Mouse (Mus musculus): Measurements from ENCODE around the gene Slc50a1. TPM values are rescaled to one million over a fixed set of nuclear protein-coding genes. Genes with fewer than 3 reads are reported as not detected.

Gene Slc50a1
- polyA plus RNA-seq, 1 experiment from 2014 or later = 19.6 TPM

DNA sequence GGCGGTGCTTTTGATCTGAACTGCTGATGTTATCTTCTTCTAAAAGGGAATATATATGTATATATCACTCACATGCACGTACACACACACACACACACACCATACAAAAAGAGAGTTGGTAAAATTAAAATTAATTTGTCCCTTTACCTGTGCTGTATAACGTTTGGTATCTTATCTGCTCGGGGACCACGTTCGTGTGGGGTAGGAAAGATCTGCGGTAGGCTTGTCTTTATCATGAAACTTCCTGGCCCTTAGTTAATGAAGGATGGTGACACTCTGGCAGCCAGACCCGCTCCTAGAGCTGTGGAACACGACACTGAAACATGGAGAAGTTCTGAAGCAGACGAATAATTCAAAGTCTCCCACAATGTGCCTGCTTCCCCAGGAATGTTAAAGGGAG is 21.5 kb upstream of the Slc50a1 start:
- TF ChIP-seq CTCF (IDR thresholded peaks at IDR 0.05; ENCODE audit: low read depth) (no peak), EP300 (IDR thresholded peaks at IDR 0.05; ENCODE audit: low read depth) (no peak)
- no peak overlapping the region for H3K9ac ChIP-seq (replicated peaks)
- H3K4me1 ChIP-seq (ENCODE audit: insufficient read depth) = peaks cover 10% of the 10 kb centered on the region; the same call in 1 of the 2 replicates
- no peaks in the 10 kb centered on the region for H3K9me3 ChIP-seq (ENCODE audit: low read length)
- WGBS (ENCODE audit: insufficient replicate concordance) = 38% methylated on average over 10 of the region's 10 CpGs
- no peak for DNase-seq
- H3K27me3 ChIP-seq (ENCODE audit: insufficient read depth, low read length) = no peaks in the 10 kb centered on the region
- ATAC-seq = no peak
- H3K27ac ChIP-seq (ENCODE audit: low read depth) = peak overlapping the region; percentile 93; the same call in 1 of the 2 replicates
- H3K4me2 ChIP-seq (ENCODE audit: low read depth, low read length) = no peak overlapping the region
- H3K4me3 ChIP-seq (ENCODE audit: low read depth, low read length) = no peak overlapping the region
- no peaks in the 10 kb centered on the region for H3K36me3 ChIP-seq (replicated peaks; ENCODE audit: insufficient read depth, low read length)

DNA sequence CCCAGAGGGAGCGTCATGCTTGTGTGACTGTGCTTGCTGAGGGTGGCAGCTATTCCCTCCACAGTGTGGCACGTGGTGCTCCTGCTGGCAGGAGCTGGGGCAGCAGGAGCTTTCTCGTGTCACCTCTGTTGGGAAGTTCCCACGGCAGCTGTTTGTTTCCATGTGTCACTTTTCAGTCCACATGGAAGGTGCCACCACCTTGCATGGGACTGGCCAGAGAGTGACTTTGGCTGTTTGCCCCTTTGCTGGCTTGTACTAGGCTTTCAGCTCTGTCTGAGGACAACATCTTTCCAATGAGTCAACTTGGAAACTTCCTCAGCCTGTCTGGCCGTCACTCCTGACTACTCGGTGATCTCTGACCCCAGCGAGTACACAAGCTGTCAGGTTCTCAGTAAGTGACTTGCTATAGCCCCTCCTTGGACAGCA is 18.1 kb upstream of the Slc50a1 start:
- H3K4me3 ChIP-seq (ENCODE audit: low read depth, low read length) = no peak overlapping the region
- no peaks in the 10 kb centered on the region for H3K27me3 ChIP-seq (ENCODE audit: insufficient read depth, low read length)
- peaks cover 9% of the 10 kb centered on the region; the same call in 1 of the 2 replicates for H3K4me1 ChIP-seq (ENCODE audit: insufficient read depth)
- H3K36me3 ChIP-seq (replicated peaks; ENCODE audit: insufficient read depth, low read length) = no peaks in the 10 kb centered on the region
- H3K9me3 ChIP-seq (ENCODE audit: low read length) = no peaks in the 10 kb centered on the region
- no peak for TF ChIP-seq EP300 (IDR thresholded peaks at IDR 0.05; ENCODE audit: low read depth)
- no peak for TF ChIP-seq CTCF (IDR thresholded peaks at IDR 0.05; ENCODE audit: low read depth)
- no peak overlapping the region for H3K4me2 ChIP-seq (ENCODE audit: low read depth, low read length)
- no peak overlapping the region for H3K27ac ChIP-seq (ENCODE audit: low read depth)
- DNase-seq (peak; percentile 19), ATAC-seq (0 out of 2 replicates have a peak, but pooled peaks have one; percentile 12)
- 34% methylated on average over 7 of the region's 7 CpGs for WGBS (ENCODE audit: insufficient replicate concordance)
- H3K9ac ChIP-seq (replicated peaks) = 0 out of 2 replicates have a peak overlapping the region, but pooled peaks have one; percentile 3

DNA sequence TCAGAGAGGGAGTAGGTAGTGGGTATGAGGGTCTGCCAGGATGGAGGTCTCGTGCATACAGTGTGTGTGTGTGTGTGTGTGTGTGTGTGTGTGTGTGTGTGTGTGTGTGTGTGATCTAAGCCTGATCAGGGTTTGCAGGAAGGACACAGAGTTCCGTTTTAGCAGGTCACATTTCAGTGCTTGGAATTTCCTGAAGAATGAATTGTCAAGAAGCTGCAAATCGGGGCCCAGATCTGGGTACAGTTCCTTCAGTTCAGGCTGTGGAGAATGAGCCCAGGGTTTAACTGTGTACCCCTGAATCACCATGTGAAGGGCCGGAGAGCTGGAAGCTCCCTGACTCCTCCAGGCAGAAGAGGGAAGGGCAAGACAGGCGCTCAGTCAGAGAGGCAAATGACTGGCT is 16.9 kb upstream of the Slc50a1 start:
- no peaks in the 10 kb centered on the region for H3K36me3 ChIP-seq (replicated peaks; ENCODE audit: insufficient read depth, low read length)
- no peak overlapping the region for H3K4me3 ChIP-seq (ENCODE audit: low read depth, low read length)
- no peak overlapping the region for H3K9ac ChIP-seq (replicated peaks)
- no peaks in the 10 kb centered on the region for H3K9me3 ChIP-seq (ENCODE audit: low read length)
- TF ChIP-seq EP300 (IDR thresholded peaks at IDR 0.05; ENCODE audit: low read depth) (no peak), CTCF (IDR thresholded peaks at IDR 0.05; ENCODE audit: low read depth) (no peak)
- no peak for DNase-seq
- ATAC-seq = no peak
- H3K27me3 ChIP-seq (ENCODE audit: insufficient read depth, low read length) = no peaks in the 10 kb centered on the region
- no peak overlapping the region for H3K27ac ChIP-seq (ENCODE audit: low read depth)
- no peak overlapping the region for H3K4me2 ChIP-seq (ENCODE audit: low read depth, low read length)
- WGBS (ENCODE audit: insufficient replicate concordance) = 55% methylated on average over 5 of the region's 5 CpGs
- peaks cover 7% of the 10 kb centered on the region; the same call in 1 of the 2 replicates for H3K4me1 ChIP-seq (ENCODE audit: insufficient read depth)

DNA sequence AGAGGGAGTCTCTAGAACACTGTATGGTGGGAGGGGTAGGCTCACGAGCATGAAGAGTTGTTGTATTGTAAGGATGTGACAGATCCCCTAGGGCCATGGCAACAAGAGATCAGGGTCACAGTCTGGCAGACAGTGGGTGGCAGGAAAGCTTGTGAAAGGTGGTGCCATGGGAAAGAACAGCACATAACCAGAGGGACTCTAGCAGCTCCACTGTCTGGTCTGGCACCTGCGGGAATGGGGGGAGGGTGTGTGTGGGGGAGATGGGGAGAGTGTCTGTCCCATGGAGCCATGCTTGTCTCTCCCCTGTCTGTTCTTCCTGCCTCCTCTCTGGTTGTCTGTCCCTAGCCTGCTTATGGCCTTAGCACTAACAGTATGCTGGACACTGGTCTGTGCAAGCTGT is 15.2 kb upstream of the Slc50a1 start:
- Histone ChIP-seq H3K9ac (replicated peaks) (no peak overlapping the region), H3K4me1 (ENCODE audit: insufficient read depth) (peaks cover 6% of the 10 kb centered on the region; the same call in 1 of the 2 replicates), H3K9me3 (ENCODE audit: low read length) (no peaks in the 10 kb centered on the region), H3K4me3 (ENCODE audit: low read depth, low read length) (no peak overlapping the region), H3K36me3 (replicated peaks; ENCODE audit: insufficient read depth, low read length) (no peaks in the 10 kb centered on the region), H3K4me2 (ENCODE audit: low read depth, low read length) (no peak overlapping the region), H3K27me3 (ENCODE audit: insufficient read depth, low read length) (peaks cover 12% of the 10 kb centered on the region), H3K27ac (ENCODE audit: low read depth) (no peak overlapping the region)
- no peak for TF ChIP-seq EP300 (IDR thresholded peaks at IDR 0.05; ENCODE audit: low read depth)
- TF ChIP-seq CTCF (IDR thresholded peaks at IDR 0.05; ENCODE audit: low read depth) = no peak
- DNase-seq (no peak), ATAC-seq (no peak)
- WGBS (ENCODE audit: insufficient replicate concordance) = 51% methylated on average over 2 of the region's 2 CpGs

DNA sequence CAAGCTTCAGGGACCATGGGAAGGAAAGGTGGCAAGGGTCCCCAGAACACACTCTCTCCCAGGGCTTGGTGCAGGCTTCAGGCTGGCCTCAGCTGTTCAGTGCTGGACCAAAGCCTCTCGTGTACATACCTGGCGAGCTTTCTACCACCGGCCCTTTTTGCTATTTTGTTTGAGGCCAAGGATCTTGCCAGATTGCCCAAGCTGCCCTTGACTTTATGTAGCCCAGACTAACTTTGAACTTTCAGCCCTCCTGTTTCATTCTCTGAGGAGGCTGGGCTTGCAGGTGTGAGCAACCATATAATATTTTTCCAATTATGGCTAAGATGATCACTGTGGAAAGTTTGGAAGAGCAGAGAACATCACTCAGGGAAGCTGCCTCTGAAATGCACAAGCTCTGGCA is 13.9 kb upstream of the Slc50a1 start:
- DNase-seq (no peak), ATAC-seq (no peak)
- 54% methylated on average over 3 of the region's 3 CpGs for WGBS (ENCODE audit: insufficient replicate concordance)
- TF ChIP-seq EP300 (IDR thresholded peaks at IDR 0.05; ENCODE audit: low read depth) = no peak
- TF ChIP-seq CTCF (IDR thresholded peaks at IDR 0.05; ENCODE audit: low read depth) = no peak
- peaks cover 6% of the 10 kb centered on the region; the same call in 1 of the 2 replicates for H3K4me1 ChIP-seq (ENCODE audit: insufficient read depth)
- H3K36me3 ChIP-seq (replicated peaks; ENCODE audit: insufficient read depth, low read length) = no peaks in the 10 kb centered on the region
- peaks cover 24% of the 10 kb centered on the region for H3K27me3 ChIP-seq (ENCODE audit: insufficient read depth, low read length)
- H3K4me3 ChIP-seq (ENCODE audit: low read depth, low read length) = no peak overlapping the region
- H3K4me2 ChIP-seq (ENCODE audit: low read depth, low read length) = no peak overlapping the region
- no peak overlapping the region for H3K27ac ChIP-seq (ENCODE audit: low read depth)
- no peaks in the 10 kb centered on the region for H3K9me3 ChIP-seq (ENCODE audit: low read length)
- no peak overlapping the region for H3K9ac ChIP-seq (replicated peaks)

DNA sequence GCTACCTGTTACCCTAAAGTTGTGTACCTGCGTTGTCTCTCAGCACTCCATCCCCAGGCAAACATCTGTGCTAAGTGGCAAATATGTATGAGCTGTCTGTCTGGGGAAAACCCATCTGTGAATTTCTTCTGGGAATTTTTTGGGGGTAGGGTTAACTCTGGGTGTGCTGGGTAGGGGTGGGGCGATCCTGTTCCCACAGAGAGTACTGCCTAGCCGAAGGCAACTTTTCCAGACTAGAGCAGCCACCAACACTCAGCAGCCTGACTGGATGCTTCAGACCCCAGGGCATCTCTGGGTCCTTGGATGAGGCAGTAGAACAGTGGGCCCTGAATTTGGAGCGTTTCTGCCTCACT is 11.9 kb upstream of the Slc50a1 start:
- Histone ChIP-seq H3K27ac (ENCODE audit: low read depth) (no peak overlapping the region), H3K27me3 (ENCODE audit: insufficient read depth, low read length) (peaks cover 26% of the 10 kb centered on the region), H3K9ac (replicated peaks) (no peak overlapping the region), H3K36me3 (replicated peaks; ENCODE audit: insufficient read depth, low read length) (no peaks in the 10 kb centered on the region), H3K4me1 (ENCODE audit: insufficient read depth) (peaks cover 6% of the 10 kb centered on the region; the same call in 1 of the 2 replicates), H3K9me3 (ENCODE audit: low read length) (no peaks in the 10 kb centered on the region), H3K4me2 (ENCODE audit: low read depth, low read length) (no peak overlapping the region), H3K4me3 (ENCODE audit: low read depth, low read length) (no peak overlapping the region)
- no peak for DNase-seq
- ATAC-seq = no peak
- 22% methylated on average over 4 of the region's 4 CpGs for WGBS (ENCODE audit: insufficient replicate concordance)
- TF ChIP-seq EP300 (IDR thresholded peaks at IDR 0.05; ENCODE audit: low read depth) = no peak
- no peak for TF ChIP-seq CTCF (IDR thresholded peaks at IDR 0.05; ENCODE audit: low read depth)
